Mouse (Mus musculus): Measurements from ENCODE around the gene Trim65.

- TF ChIP-seq POLR2A (IDR thresholded peaks at IDR 0.05; ENCODE audit: low read depth, low read length) = no peak
- TF ChIP-seq CTCF (IDR thresholded peaks at IDR 0.05; ENCODE audit: extremely low read depth, insufficient read length, insufficient replicate concordance, low read depth, low read length) = no peak
Measured at GRCm38 (mm10) chr11:116169214-116169613, 38.3 kb upstream of the Trim65 start.
